Mouse (Mus musculus) brain, adult 2 months (tissue): ENCODE results near the gene Plekha6.
A peak's percentile ranks its signal among the peaks of the same experiment; 100 is the strongest.

Source experiments
- DNase-seq: peaks from one replicate; pipeline ENCODE4 v3.0.0; 2011; ENCODE audit warnings: low read depth, low spot score

Gene Plekha6

DNA sequence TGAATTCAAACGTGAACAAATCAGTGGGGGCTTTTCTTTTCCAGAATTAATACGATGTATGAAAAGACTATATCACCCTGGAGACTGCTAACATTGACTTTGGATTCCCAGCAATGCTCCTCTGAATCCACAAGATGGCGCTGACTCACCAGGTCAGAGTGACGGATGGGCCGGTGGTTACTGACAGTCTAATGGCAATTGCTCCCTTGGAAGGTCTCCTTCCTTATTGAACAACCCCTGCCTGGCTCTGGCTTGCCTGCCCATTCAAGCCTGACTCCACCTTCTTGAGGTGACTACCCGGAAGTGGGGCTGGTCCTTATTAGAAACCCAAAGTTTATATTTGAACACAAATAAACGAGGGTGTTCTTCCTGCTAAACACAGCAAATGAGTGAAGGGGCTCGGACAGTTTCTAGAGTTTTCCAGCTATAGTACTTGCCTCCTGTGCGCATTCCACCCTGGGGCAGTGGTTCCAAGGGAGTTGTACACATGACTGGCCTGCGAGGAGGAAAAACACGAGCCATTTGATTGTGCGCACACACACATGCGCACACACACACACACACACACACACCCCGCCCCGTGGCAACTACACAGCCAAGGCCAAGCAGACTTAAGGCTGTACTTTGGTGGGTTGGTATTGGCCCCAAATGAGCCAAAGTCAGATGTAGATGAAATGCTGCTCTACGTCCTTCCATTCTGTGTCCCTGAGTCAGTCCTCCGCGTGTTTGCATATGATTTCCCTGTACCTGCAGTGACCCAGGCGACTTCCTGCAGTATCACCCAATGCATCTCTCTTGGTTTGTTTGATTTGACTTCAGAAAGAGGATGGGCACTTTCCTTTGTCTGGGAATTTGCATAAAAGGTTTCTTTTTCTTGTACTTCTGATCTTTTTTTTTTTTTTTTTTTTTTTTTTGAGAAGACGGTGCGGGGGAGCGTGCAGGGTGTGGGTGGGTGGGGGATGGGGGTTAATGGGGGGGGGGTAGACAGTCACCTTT lies 17.7 kb upstream of the Plekha6 start:
- DNase-seq, result peak; percentile 74

DNA sequence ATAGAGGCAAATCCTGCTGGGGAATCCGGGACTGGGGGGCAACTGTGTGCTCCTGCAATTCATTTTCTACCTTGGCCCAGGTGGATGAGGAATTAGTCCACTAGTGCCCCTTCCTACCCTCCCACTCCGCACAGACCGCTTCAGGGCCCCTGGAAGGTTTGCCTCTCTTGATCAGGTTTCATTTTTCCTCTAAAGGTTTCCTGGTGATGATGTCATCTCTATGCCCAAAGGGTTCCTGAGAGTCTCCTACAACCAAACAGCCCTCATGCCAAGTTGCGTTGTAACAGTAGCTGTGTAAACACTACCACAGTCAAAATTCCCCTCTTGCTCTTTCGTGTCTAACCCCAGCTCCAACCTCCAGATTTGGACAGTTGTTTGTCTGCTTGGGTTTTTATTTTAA lies 16.7 kb upstream of the Plekha6 start:
- no peak for DNase-seq

DNA sequence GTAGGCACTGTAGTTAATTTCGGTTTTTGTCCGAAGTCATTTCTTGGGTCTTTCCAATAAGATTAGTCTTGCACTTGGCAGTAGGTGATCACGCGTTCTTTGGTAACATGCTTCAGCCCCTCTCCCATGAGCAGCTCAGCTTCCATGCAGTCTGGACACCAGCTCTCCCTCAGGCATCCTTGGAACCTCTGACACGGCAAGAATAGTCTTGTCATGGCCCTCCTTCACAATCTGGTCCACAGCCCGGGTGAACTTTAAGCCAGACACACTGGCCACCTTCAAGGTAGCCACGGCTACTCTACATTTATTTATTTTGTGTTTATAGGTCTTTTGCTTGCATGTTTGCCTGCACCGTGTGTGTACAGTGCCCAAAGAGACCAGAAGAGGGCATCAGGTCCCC lies 15.9 kb upstream of the Plekha6 start:
- no peak for DNase-seq

DNA sequence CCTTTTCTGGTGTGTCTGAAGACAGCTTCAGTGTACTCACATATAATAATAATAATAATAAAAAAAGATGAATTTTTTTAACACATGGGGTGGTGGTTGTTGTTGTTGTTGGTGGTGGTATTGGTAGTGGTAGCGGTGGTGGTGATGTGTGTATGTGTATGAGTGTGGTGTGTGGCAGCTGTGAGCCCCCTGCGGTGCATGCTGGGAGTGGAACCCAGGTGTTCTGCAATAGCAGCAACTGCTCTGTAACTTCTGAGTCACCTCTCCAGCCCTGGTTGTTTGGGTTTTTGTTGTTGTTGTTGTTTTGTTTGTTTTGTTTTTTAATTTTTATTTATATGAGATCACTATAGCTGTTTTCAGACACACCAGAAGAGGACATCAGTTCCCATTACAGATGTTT lies 13.5 kb upstream of the Plekha6 start:
- no peak for DNase-seq

DNA sequence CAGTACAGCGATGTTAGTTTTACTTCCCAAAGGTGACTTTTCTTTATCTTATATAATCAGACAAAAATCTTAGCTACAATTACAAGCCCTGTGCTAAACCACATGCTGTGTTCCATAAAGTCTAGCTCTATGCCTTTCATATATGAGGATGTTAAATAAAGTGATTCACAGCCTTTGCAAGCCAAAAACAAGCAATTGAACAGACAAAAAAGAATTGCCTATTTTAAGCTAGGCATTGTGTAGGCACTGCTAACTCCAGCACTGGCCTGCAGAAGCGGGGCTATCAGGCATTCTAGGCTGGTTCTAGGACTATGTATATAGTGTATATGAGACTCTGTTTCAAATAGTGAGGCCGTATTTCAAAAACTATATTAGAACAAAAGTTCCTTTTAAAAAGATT lies 11.8 kb upstream of the Plekha6 start:
- peak; percentile 46 for DNase-seq

DNA sequence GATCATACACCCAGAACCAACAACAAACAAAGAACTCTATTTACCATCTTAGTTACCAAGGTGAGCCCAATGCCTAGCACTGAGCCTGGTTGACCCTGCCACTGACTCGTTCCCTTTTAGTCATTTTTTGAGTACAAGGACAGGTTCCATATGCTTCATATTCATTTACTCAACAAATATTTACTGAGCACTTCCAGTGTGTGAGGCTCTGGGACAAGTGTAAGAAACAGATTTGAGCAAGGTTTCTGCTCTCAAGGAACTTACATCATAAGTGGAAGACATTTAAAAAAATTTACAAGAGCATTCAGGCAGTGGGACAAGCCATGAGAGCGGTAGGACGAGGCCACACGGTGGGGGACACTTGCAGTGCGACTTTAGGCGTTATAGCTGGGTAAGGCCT lies 8.7 kb upstream of the Plekha6 start:
- DNase-seq, result no peak

DNA sequence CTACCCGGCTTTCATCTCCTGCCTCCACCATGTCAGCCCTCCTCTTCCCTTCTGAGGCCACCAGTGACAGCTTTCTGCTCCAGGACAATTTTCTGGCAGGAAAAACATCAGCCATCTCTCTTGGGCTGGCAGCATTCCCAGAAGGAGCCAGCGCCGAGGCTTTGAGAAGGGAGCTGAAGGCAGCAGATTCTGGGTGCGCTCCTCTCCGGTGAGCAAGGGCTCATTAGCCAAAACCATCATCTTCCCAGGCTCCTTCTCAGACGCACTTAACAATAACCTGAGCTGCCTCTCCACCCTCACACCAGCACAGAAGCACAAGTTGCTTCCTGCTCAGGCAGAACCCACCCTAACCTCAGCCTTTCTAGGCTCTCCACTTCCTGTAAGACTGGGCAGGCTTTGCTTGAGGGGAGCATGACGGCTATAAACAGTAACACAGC lies 4.9 kb upstream of the Plekha6 start:
- peak; percentile 80 for DNase-seq

DNA sequence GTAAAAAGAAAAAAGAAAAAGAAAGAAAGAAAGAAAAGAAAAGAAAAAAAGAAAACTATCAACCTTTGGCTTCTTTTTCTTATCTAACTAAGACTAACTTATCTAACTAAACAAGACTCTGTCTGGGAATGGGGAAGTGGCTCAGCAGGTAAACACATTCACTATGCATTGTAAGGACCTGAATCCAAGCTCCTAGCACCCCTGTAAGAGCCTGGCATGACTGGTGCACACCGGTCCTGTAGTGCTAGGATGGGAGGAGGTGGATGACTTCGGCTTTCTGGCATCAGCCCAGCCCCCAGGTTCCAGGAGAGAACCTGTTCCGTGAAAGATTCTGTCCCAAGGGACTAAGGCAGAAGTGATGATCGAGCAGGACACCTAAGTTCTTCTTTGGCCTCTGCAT lies 2.5 kb upstream of the Plekha6 start:
- DNase-seq, result no peak

DNA sequence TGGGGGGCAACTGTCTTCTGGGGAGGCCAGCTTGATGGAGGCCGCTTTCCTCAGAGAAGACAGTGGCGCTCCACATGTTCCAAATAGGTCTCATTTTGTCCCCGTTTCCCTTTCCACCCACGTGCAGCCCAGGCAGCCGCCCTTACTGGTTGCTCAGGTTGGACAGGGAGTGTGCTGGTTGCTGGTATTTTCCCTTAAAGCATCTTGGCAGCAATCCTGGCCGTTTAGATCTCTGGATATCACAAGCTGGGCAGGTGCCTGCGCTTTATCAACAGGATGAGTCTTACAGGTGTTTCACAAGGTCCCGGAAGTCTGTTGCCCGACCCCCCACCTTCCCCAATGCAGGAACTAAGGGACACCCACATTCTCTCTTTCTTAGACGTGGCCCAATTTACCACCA lies 2.0 kb upstream of the Plekha6 start:
- DNase-seq, result peak; percentile 16

DNA sequence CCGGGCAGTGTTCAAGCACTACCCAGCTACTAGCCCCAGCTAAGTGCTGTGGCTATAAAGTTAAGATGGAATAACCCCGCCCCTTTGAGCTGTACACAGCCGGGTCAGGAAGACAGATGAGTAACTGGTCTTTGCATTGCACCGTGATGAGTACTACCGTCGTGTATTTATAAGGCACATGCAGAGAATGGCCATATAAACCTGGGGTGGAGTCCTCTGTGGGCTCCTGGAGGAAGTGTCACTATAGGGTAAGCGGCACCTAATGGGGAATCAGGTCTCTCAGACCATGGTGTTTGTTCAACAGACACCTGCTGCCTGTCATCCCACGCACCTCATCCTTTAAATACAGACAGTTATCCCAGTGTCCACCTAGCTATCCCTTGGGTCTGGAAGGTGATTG lies 1.0 kb upstream of the Plekha6 start:
- no peak for DNase-seq

DNA sequence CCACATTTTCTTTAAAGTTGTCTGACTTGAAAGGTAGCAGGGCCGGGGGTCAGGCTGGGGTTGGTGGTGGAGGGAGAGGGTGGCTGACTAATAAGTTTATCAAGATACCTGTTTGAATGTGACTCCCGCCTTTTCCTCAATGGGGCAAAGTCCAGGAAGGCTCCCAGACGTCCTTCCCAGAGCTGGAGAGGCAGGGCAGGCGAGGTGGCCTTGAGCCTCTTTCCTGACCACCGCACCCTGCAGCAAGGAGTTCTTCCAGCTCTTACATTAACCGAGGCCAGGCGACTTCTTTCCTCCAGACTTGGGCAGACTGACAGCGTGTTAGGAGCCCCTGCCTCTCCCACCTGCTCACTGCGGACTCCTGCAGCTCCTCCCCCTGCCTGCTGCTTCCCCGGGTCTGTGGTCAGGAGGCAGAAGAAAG lies 591 bp downstream of the Plekha6 start:
- DNase-seq, result no peak

DNA sequence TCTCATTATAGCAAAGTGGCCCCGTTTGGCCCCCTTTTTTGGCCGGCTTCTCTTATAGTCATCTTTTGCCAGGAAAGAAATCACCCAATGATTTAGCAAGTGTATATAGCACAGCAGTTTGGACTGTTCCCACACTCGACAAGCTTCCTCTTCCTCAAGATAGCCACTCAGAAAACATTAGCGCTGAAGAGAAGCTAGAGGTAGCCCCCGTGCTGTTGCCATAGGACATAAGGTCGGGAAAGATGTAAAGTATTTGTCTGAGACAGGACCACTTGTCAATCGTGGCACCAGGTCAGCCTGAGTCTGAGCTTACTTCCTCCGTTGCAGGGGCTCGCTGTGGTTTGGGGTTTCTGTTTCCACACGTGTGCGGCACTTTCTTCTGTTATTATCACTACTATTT lies 1.1 kb downstream of the Plekha6 start:
- DNase-seq, result no peak

DNA sequence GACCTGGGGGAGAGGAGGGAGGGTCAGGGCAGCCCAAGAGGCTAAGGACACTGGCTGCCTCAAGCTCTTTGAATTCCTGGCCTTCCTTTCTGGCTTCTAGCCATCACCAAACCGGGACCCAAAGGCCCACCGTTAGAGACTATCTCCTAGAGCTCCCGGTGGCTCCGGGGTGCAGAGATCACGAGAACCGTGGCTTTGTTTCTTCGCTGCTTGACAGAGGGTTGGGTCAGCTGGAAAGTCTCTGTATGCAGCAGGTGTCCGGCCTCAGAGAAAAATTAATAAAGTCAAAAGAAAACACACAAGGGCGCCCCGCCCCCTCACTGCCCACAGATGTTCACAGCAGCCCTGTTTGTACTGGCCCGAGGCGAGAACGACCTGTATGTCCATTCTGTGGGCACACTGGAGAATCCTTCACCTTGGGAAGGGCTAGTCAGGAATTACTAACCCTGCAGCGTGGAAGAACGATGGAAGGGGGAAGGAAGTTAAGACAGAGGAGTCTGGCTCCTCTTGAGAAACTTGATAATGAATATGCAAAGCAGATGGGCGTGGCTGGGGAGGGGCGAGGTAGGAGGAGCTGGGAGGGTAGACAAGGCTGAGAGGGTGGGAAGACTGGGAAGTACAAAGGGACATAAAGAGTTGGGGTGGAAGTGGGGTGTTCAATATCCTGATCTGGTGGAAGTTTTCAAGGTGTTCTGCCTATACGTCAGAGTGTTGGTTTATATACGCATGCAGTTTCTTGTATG lies 4.5 kb downstream of the Plekha6 start:
- DNase-seq, result no peak

DNA sequence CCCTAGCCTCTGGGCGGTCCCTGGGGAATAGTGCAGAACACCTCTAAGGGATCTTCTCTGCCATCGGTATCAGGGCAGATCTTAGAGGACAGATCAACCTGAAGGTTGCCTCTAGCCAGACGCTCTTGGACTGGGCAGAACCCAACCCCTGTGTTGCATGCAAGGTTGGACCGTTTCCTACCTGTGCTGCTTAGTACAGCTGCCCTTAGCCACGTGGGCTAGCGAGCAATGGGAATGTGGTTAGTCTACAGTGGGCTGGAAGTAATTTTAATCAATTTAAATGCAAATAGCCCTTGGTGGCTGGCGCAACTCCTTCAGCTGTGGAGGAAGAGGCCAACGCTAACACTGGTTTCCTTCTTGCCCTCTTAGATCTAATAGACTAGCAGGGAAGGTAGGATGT lies 6.2 kb downstream of the Plekha6 start:
- no peak for DNase-seq

DNA sequence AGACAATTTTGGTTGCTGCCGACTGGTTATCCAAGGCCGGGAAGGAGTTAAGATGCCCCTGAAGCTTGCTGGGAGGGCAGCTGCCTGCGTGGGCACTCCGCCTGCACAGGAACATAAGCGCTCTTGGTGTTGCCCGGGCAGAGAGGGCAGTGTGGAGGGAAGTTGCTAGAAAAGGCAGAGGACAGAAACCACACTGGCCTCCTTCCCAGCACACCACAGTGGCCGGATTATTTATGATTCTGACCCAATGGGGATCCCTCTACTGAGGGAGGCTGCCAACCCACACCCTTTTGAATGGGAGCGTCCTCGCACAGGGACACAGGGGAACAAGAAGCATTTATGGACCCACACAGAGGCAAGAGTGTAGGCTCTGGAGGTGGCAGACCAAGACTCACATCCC lies 7.3 kb downstream of the Plekha6 start:
- DNase-seq, result peak; percentile 54

DNA sequence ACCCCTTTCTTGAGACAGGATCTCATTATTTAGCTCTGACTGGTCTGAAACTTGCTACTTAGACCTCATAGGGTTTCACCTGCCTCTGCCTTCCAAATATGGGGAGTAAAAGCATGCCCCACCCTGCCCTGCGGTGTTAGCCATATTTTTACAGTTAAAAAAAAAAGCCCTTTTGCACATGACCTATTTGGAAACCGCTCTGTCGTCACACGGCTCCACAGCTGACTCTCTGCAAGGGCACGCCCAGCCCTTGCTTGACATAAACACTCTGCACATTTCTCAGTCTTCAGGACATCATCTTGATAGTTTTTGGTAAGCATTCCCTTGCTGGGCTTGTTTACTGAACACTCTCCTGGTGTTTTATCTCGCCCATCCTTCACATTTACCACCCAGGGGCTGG lies 11.1 kb downstream of the Plekha6 start:
- DNase-seq, result no peak

DNA sequence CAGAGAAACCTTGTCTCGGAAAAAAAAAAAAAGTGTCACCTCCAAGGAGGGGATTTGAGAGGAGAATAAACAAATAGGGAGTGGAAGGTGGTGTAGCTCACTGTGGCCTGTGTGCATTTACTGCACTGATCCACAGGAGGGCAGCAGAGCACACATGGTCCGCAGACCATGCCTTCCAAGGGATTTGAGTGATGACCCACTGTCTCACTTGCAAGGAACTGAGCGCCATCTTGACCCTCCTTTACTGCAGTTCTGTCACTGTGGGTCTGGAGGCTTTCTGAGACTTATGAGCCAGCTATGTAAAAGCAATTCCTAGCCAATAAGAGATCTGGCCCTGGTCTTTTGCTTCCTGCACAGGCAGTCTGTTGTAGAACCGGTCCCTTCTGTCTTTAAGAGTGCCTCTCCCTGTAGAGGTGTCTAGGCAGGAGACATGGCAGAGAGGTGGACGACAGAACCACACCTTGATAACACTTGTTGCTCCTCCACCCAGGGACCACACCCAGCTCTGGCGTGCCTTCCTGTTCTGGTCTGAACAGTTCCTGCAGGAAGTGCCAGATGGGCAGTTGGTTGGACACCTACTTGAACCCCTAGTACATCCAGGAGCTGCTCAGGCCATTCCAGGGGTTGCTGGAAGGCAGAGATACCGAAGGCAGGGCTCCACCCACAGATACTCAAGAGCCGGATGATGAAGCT lies 13.6 kb downstream of the Plekha6 start:
- peak; percentile 84 for DNase-seq

DNA sequence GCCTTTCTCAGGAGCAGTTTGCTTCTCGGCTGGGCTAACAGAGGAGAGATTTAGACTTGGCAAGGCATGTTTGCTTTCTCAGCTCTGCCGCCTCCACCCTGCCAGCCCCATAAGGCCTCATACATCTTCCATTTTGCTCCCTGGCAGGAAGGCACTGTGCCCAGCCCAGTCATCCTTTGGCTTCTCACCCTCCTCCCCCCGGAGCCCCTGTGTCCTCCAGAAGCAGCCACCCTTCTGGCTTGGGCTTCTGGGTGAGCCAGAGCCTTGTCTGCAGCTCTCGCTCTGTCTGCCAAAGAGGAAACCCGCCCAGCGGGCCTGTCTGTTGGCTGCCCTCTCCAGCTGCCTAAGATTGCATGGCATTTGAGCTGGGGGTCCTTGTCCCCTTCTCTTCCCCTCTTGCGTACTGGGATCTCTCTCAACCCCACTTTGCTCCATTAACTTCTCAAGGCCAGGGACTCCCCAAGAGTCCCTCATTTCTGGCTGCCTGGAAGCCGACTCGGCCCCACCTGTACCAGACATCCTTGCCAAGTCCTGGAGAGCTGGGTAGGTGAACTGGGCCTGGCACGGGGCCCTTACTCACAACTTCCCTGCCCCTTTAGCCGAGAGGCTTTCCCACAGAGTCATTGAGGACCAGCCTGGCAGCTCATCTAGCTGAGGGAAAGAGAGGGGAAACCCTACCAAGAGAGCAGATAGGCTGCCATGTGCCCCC lies 14.9 kb downstream of the Plekha6 start:
- peak; percentile 91 for DNase-seq

DNA sequence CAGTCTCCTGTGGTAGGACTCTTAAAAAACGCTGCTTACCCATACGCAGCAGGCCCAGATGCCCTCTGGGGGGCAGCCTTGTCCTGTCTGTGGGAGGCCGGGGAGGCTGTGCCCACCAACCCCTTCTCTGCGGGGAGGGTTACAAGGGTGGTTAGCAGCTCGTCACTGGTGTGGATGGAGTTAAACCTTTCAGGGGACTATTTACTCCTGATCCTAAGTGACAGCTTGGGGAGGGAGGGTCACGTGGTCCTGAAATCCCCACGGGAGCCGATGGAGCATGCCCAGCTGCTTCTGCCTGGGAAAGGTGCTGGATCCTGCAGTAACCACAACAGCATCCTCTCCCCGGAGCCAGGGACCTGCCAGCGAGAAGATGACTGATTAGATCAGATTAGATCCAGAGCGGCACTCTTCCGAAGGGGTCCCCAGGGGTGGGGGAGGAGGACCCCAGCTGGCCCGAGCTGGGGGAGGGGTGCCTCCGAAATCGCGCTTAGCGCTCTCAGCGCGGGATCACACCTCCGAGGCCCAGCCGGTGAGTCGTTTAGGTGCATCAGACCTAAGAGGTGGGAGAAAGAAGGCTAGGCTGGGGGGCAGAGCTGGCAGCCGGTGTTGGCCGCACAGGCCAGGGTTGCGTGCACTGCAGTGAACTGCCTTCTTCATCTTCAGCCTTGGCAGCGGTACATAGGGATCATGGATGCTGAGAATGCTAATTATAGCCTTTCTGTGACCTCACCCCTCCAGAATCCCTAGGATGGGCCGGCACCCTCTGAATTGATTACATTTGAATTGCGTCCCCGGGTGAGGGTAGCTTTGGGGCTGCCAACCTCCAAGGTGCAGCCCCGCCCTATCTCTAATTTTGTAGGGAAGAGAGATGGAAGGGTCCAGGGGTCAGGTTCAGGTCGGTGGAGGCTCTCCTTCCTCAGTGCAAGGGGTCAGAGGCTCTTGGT lies 17.3 kb downstream of the Plekha6 start:
- peak; percentile 94 for DNase-seq

DNA sequence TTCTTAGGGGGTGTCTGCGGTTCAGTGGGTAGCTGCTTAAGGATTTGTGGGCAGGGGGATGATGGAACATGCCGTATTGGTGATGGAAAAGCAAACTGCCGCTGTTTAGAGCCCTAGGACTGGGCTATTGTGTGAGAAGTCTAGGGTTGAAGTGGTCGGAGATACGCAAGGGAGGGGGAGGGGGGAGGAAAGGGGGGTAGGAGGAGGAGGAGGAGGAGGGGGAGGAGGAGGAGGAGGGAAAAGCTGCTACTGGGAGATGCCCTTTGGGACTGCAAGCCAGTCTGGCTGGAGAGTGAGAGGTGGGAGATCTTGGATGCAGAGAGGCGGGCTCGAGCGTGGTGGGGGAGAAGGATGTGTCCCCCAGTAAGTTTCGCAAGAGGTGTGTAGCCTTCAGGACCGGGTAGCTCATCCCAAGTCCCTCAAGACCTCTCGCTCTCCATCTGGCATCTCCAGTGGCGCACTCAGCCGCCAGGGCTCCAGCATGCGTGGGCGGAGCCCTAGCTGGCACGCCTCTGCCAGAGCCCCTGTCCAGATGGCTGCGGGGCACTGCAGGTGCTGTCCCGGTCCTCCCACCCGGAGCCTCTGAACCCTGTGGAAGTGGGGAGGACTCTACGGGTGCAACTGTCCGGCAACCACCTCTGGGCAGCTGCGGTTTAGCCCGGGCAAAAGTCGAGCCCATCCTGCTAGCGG lies 18.2 kb downstream of the Plekha6 start:
- DNase-seq, result peak; percentile 84
